Mouse (Mus musculus): ENCODE results near the gene Anks4b. TPM values are rescaled to one million over a fixed set of nuclear protein-coding genes. Genes with fewer than 3 reads are reported as not detected.

Anks4b gene
- total RNA-seq (2014; rRNA removed) (36.0 and 40.0 TPM in 2 replicates), polyA plus RNA-seq (2012; rRNA removed) (15.8 and 17.0 TPM in 2 replicates)

- Histone ChIP-seq H3K36me3 (ENCODE audit: control insufficient read depth, insufficient read depth, low read length) (peaks cover 6% of the 10 kb centered on the region; the same call in 1 of the 2 replicates), H3K27me3 (ENCODE audit: control insufficient read depth, insufficient read depth, low read length) (no peaks in the 10 kb centered on the region), H3K79me2 (ENCODE audit: control insufficient read depth, insufficient read depth, low read length) (peaks cover 20% of the 10 kb centered on the region; the same call in 1 of the 2 replicates), H3K4me3 (ENCODE audit: insufficient read depth, low read depth, low read length) (peak within 1 kb of the TSS; percentile 73), H3K27ac (replicated peaks; ENCODE audit: insufficient read depth, low read depth, low read length) (peak within 1 kb of the TSS; percentile 100), H3K4me1 (ENCODE audit: control insufficient read depth, insufficient read depth, low read length) (peaks cover 20% of the 10 kb centered on the region), H3K9ac (ENCODE audit: low read depth, low read length) (peak within 1 kb of the TSS; percentile 94)
- 28% methylated on average over 10 of the region's 10 CpGs for WGBS
- peak; percentile 97 for DNase-seq (ENCODE audit: extremely low read depth, low read depth, low spot score)
- TF ChIP-seq CTCF (IDR thresholded peaks at IDR 0.05; ENCODE audit: low read depth, low read length) = 0 out of 2 replicates have a peak, but pooled peaks have one; percentile 3
- TF ChIP-seq POLR2A (IDR thresholded peaks at IDR 0.05; ENCODE audit: extremely low read depth, insufficient read depth, low read length) = peak; percentile 46; the same call in 1 of the 2 replicates
These were observed at the start of gene Anks4b for GRCm38 (mm10) chr7:120173603-120174244. Gene Anks4b, plus strand, starts transcription at chr7:120173858.

- DNase-seq (ENCODE audit: extremely low read depth, low read depth, low spot score) = peak; percentile 72
- no peak overlapping the region for H3K9ac ChIP-seq (ENCODE audit: low read depth, low read length)
- TF ChIP-seq POLR2A (IDR thresholded peaks at IDR 0.05; ENCODE audit: extremely low read depth, insufficient read depth, low read length) (no peak), CTCF (IDR thresholded peaks at IDR 0.05; ENCODE audit: low read depth, low read length) (peak; percentile 78)
These were observed 48.8 kb upstream of the Anks4b start for GRCm38 (mm10) chr7:120124844-120125243.

GRCm38 (mm10) chr7:120126976-120127685 is 46.5 kb upstream of the Anks4b start:
- no peak for DNase-seq (ENCODE audit: extremely low read depth, low read depth, low spot score)
- no peaks in the 10 kb centered on the region for H3K79me2 ChIP-seq (ENCODE audit: control insufficient read depth, insufficient read depth, low read length)
- no peak overlapping the region for H3K9ac ChIP-seq (ENCODE audit: low read depth, low read length)
- peaks cover 3% of the 10 kb centered on the region; the same call in 1 of the 2 replicates for H3K4me1 ChIP-seq (ENCODE audit: control insufficient read depth, insufficient read depth, low read length)
- no peak overlapping the region for H3K27ac ChIP-seq (replicated peaks; ENCODE audit: insufficient read depth, low read depth, low read length)
- H3K36me3 ChIP-seq (ENCODE audit: control insufficient read depth, insufficient read depth, low read length) = no peaks in the 10 kb centered on the region
- no peak overlapping the region for H3K4me3 ChIP-seq (ENCODE audit: insufficient read depth, low read depth, low read length)
- no peak for TF ChIP-seq POLR2A (IDR thresholded peaks at IDR 0.05; ENCODE audit: extremely low read depth, insufficient read depth, low read length)
- TF ChIP-seq CTCF (IDR thresholded peaks at IDR 0.05; ENCODE audit: low read depth, low read length) = no peak
- H3K27me3 ChIP-seq (ENCODE audit: control insufficient read depth, insufficient read depth, low read length) = no peaks in the 10 kb centered on the region
- WGBS = 78% methylated on average over 5 of the region's 5 CpGs

More at GRCm38 (mm10) chr7:120124844-120125243, 48.8 kb upstream of the Anks4b start:
- H3K27ac ChIP-seq (replicated peaks; ENCODE audit: insufficient read depth, low read depth, low read length) = no peak overlapping the region
- H3K4me1 ChIP-seq (ENCODE audit: control insufficient read depth, insufficient read depth, low read length) = peaks cover 3% of the 10 kb centered on the region; the same call in 1 of the 2 replicates
- no peaks in the 10 kb centered on the region for H3K36me3 ChIP-seq (ENCODE audit: control insufficient read depth, insufficient read depth, low read length)
- no peaks in the 10 kb centered on the region for H3K79me2 ChIP-seq (ENCODE audit: control insufficient read depth, insufficient read depth, low read length)
- 0% methylated on average over 3 of the region's 3 CpGs for WGBS
- no peak overlapping the region for H3K4me3 ChIP-seq (ENCODE audit: insufficient read depth, low read depth, low read length)
- no peaks in the 10 kb centered on the region for H3K27me3 ChIP-seq (ENCODE audit: control insufficient read depth, insufficient read depth, low read length)

GRCm38 (mm10) chr7:120127686-120128059 is 46.0 kb upstream of the Anks4b start:
- H3K27ac ChIP-seq (replicated peaks; ENCODE audit: insufficient read depth, low read depth, low read length) = no peak overlapping the region
- H3K36me3 ChIP-seq (ENCODE audit: control insufficient read depth, insufficient read depth, low read length) = no peaks in the 10 kb centered on the region
- TF ChIP-seq POLR2A (IDR thresholded peaks at IDR 0.05; ENCODE audit: extremely low read depth, insufficient read depth, low read length) (no peak), CTCF (IDR thresholded peaks at IDR 0.05; ENCODE audit: low read depth, low read length) (no peak)
- H3K9ac ChIP-seq (ENCODE audit: low read depth, low read length) = no peak overlapping the region
- no peaks in the 10 kb centered on the region for H3K79me2 ChIP-seq (ENCODE audit: control insufficient read depth, insufficient read depth, low read length)
- DNase-seq (ENCODE audit: extremely low read depth, low read depth, low spot score) = no peak
- no peaks in the 10 kb centered on the region for H3K27me3 ChIP-seq (ENCODE audit: control insufficient read depth, insufficient read depth, low read length)
- no peak overlapping the region for H3K4me3 ChIP-seq (ENCODE audit: insufficient read depth, low read depth, low read length)
- WGBS = 78% methylated on average over 4 of the region's 4 CpGs
- H3K4me1 ChIP-seq (ENCODE audit: control insufficient read depth, insufficient read depth, low read length) = peaks cover 3% of the 10 kb centered on the region; the same call in 1 of the 2 replicates

- Histone ChIP-seq H3K79me2 (ENCODE audit: control insufficient read depth, insufficient read depth, low read length) (no peaks in the 10 kb centered on the region), H3K27me3 (ENCODE audit: control insufficient read depth, insufficient read depth, low read length) (no peaks in the 10 kb centered on the region), H3K4me3 (ENCODE audit: insufficient read depth, low read depth, low read length) (no peak overlapping the region), H3K36me3 (ENCODE audit: control insufficient read depth, insufficient read depth, low read length) (no peaks in the 10 kb centered on the region), H3K4me1 (ENCODE audit: control insufficient read depth, insufficient read depth, low read length) (peaks cover 2% of the 10 kb centered on the region; the same call in 1 of the 2 replicates), H3K9ac (ENCODE audit: low read depth, low read length) (no peak overlapping the region), H3K27ac (replicated peaks; ENCODE audit: insufficient read depth, low read depth, low read length) (no peak overlapping the region)
- TF ChIP-seq POLR2A (IDR thresholded peaks at IDR 0.05; ENCODE audit: extremely low read depth, insufficient read depth, low read length) (no peak), CTCF (IDR thresholded peaks at IDR 0.05; ENCODE audit: low read depth, low read length) (no peak)
- no peak for DNase-seq (ENCODE audit: extremely low read depth, low read depth, low spot score)
- 88% methylated on average over 4 of the region's 4 CpGs for WGBS
These were observed 44.7 kb upstream of the Anks4b start for GRCm38 (mm10) chr7:120128951-120129350.
